Mouse (Mus musculus) intestine, embryonic 14.5 days (tissue): Measurements from ENCODE around the gene Cabin1. TPM values are rescaled to one million over a fixed set of nuclear protein-coding genes. Genes with fewer than 3 reads are reported as not detected.

Experiments
- ATAC-seq: fragments of 200-750 bp; cut with Nextera tagmentation; replicated peaks from 2 replicates; pipeline ENCODE4 v1.8.0; 2017; ENCODE audit warnings: low read depth, moderate number of reproducible peaks, moderate TSS enrichment, moderate library complexity; ENCODE audit not compliant: low FRiP score, low TSS enrichment
- DNase-seq: peaks from one replicate; pipeline ENCODE4 v3.0.0-alpha.2; 2018; ENCODE audit warnings: low spot score
- H3K27ac ChIP-seq: fragments of 300-500 bp; sonication (generic); 2 replicates; pipeline ENCODE4 v1.5.1; 2014; ENCODE audit warnings: low read depth, mild to moderate bottlenecking, control low read depth
- H3K27me3 ChIP-seq: fragments of 300-500 bp; sonication (generic); replicated peaks from 2 replicates; pipeline ENCODE4 v1.6.1; 2014; ENCODE audit warnings: low read length, control low read depth; ENCODE audit not compliant: control insufficient read depth, insufficient read depth
- H3K36me3 ChIP-seq: fragments of 300-500 bp; sonication (generic); 2 replicates; pipeline ENCODE4 v1.6.1; 2014; ENCODE audit warnings: low read length, control low read depth; ENCODE audit not compliant: control insufficient read depth, insufficient read depth
- H3K4me1 ChIP-seq: fragments of 300-500 bp; sonication (generic); replicated peaks from 2 replicates; pipeline ENCODE4 v1.6.1; 2014; ENCODE audit warnings: low read length, control low read depth, mixed read lengths; ENCODE audit not compliant: control insufficient read depth, insufficient read depth
- H3K4me2 ChIP-seq: fragments of 300-500 bp; sonication (generic); 2 replicates; pipeline ENCODE4 v1.6.1; 2014; ENCODE audit warnings: low read length
- H3K4me3 ChIP-seq: fragments of 300-500 bp; sonication (generic); 2 replicates; pipeline ENCODE4 v1.5.1; 2014; ENCODE audit warnings: low read depth, low read length, control low read depth, mixed read lengths
- H3K9ac ChIP-seq: fragments of 300-500 bp; sonication (generic); 2 replicates; pipeline ENCODE4 v1.6.1; 2014; ENCODE audit warnings: mild to moderate bottlenecking, low read length
- H3K9me3 ChIP-seq: fragments of 300-500 bp; sonication (generic); 2 replicates; pipeline ENCODE4 v1.6.1; 2016; ENCODE audit warnings: low read length, control low read depth; ENCODE audit not compliant: control insufficient read depth
- WGBS: fragments of 180-500 bp; shearing (Covaris S2); extraction: QIAGEN DNeasy Blood & Tissue Kit; methylation state at CpG from one replicate; pipeline ENCODE4 v1.1.7; 2014; 5-methylcytosine and 5-hydroxymethylcytosine counted together
- polyA plus RNA-seq: library from polyadenylated mRNA; unstranded; fragments of >200 nt; fragmentation: Nextera tagmentation; extraction: Ambion mirVana; gene quantifications from 2 replicates; pipeline ENCODE4 v1.2.1, GENCODE M21; 2014

Gene Cabin1
- 39.7 and 47.2 TPM in 2 replicates for polyA plus RNA-seq

DNA sequence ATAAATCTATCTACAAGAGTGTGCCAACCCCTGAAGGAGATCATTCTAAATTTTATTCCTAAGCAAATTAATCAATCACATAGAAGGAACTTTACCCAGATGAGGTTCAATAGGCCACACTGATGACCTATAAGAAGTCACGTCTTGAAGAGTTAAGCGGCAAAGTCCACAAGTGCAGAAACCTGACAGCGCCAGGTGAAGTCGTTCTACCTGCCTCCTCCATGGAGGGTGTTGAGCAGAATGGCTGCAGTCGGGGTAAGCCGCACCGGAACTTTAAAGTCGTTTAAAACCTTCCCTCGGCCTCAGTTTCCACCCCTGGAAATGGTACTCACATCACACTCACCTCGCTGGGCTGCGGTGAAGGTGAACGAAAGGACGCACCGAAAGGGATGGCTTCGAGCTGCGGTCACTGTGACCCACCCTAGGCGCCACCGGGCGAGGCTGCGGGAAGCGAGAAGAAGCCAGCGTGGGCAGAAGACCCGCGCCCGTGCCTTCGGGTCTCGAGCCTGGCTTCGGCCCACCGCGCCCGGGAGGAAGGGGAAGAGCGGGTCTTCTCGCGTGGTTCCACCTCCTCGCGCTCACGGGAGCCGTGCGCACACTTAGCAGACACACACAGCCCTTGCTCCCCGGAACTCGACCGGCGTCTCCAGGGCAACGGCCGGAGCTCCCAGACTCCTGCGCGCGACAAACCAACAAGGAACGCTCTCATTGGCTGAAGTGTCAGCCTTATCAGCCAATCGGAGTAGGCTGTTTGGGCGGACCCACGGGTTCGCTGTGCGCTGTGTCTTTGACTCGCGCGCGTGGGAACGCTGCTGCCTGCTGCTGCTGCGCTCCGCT is at the start of gene Cabin1:
Gene Cabin1 (minus strand): TSS at position 660 of the 837 bp plus-strand sequence.
- Histone ChIP-seq H3K4me1 (peaks cover 5% of the 10 kb centered on the region; the same call in 1 of the 2 replicates), H3K36me3 (no peaks in the 10 kb centered on the region), H3K27ac (peak within 1 kb of the TSS; percentile 52), H3K4me2 (peak within 1 kb of the TSS; percentile 95), H3K27me3 (no peaks in the 10 kb centered on the region), H3K9me3 (no peaks in the 10 kb centered on the region), H3K4me3 (peak within 1 kb of the TSS; percentile 96), H3K9ac (peak within 1 kb of the TSS; percentile 82)
- ATAC-seq (peak; percentile 99), DNase-seq (peak; percentile 99)
- under 1% methylated on average over 61 of the region's 61 CpGs for WGBS

DNA sequence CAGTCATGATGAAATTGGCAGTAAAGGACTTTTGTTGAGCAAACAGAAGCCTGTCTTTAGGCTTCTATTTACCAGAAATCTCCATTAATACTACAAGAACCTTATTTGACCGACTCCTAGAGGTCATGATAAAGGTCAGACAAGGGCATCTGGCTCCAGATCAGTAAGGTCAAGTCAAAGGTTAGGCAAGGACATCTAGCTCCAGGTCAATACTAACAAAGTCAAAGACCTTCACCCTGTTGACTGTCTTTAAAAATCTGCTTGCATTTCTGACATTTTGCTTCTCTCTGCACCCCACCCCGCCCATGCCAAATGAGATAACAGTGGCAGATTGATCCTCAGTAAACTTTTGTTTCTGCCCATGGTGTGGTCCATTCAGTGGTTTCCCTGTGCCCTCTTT is 40.1 kb upstream of the Cabin1 start:
- Histone ChIP-seq H3K9ac (no peak overlapping the region), H3K27me3 (no peaks in the 10 kb centered on the region), H3K27ac (no peak overlapping the region), H3K36me3 (no peaks in the 10 kb centered on the region), H3K9me3 (no peaks in the 10 kb centered on the region), H3K4me3 (no peak overlapping the region), H3K4me1 (no peaks in the 10 kb centered on the region), H3K4me2 (no peak overlapping the region)
- DNase-seq, result no peak
- no peak for ATAC-seq
- 53% methylated on average over 2 of the region's 2 CpGs for WGBS

DNA sequence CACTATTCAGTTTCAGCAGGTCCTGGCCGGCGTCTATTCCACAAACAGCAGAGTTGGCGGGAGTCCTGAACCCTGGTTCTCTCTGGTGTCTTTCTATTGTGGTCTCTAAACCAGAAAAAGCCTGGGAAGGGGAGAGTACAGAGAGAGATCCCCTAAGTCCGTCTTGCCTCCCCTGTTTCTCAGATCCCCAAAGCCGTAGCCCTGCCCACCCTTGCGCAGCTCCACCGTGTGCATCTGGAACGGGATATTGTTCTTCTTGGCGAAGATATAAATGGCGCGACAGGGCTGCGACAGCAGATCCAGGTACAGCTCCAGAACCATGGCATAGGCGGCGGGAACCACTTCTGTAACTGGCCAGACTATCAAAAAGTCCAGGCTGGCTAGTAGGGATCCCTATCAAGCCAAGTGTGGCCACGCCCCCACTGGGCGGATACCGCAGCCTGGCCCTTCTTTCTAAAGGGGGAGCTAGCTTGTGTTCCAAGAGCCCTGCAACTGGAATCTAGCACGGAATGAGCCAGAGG is 34.1 kb upstream of the Cabin1 start, which contains the start of gene Gstt1:
Gene Gstt1 (minus strand): TSS at position 409 of the 521 bp plus-strand sequence.
- Histone ChIP-seq H3K4me3 (peak within 1 kb of the TSS; percentile 40), H3K9ac (peak within 1 kb of the TSS; percentile 44), H3K36me3 (no peaks in the 10 kb centered on the region), H3K27ac (0 out of 2 replicates have a peak within 1 kb of the TSS, but pooled peaks have one; percentile 14), H3K9me3 (no peaks in the 10 kb centered on the region), H3K27me3 (no peaks in the 10 kb centered on the region), H3K4me1 (peaks cover 15% of the 10 kb centered on the region), H3K4me2 (peak within 1 kb of the TSS; percentile 85)
- DNase-seq (peak; percentile 72), ATAC-seq (no peak)
- WGBS, result 4% methylated on average over 18 of the region's 18 CpGs

- H3K9ac ChIP-seq, result peak overlapping the region; percentile 44
- no peaks in the 10 kb centered on the region for H3K9me3 ChIP-seq
- DNase-seq (peak; percentile 69), ATAC-seq (peak; percentile 46)
- H3K27me3 ChIP-seq, result no peaks in the 10 kb centered on the region
- peak overlapping the region; percentile 40 for H3K4me3 ChIP-seq
- H3K27ac ChIP-seq, result 0 out of 2 replicates have a peak overlapping the region, but pooled peaks have one; percentile 14
- peaks cover 15% of the 10 kb centered on the region for H3K4me1 ChIP-seq
- no peaks in the 10 kb centered on the region for H3K36me3 ChIP-seq
- H3K4me2 ChIP-seq, result peak overlapping the region; percentile 85
- 4% methylated on average over 12 of the region's 12 CpGs for WGBS
Observed at GRCm38 (mm10) chr10:75797619-75798175, 33.6 kb upstream of the Cabin1 start.

GRCm38 (mm10) chr10:75796731-75797516 is 32.8 kb upstream of the Cabin1 start:
- peaks cover 15% of the 10 kb centered on the region for H3K4me1 ChIP-seq
- H3K36me3 ChIP-seq, result no peaks in the 10 kb centered on the region
- no peaks in the 10 kb centered on the region for H3K9me3 ChIP-seq
- H3K9ac ChIP-seq, result no peak overlapping the region
- no peak overlapping the region for H3K27ac ChIP-seq
- ATAC-seq, result no peak
- DNase-seq, result no peak
- peak overlapping the region; percentile 85 for H3K4me2 ChIP-seq
- no peaks in the 10 kb centered on the region for H3K27me3 ChIP-seq
- WGBS, result 47% methylated on average over 11 of the region's 11 CpGs
- peak overlapping the region; percentile 40 for H3K4me3 ChIP-seq

- no peaks in the 10 kb centered on the region for H3K36me3 ChIP-seq
- H3K4me1 ChIP-seq, result peaks cover 15% of the 10 kb centered on the region
- no peak overlapping the region for H3K4me2 ChIP-seq
- no peaks in the 10 kb centered on the region for H3K9me3 ChIP-seq
- H3K9ac ChIP-seq, result no peak overlapping the region
- no peak overlapping the region for H3K27ac ChIP-seq
- no peaks in the 10 kb centered on the region for H3K27me3 ChIP-seq
- WGBS, result 28% methylated on average over 3 of the region's 3 CpGs
- ATAC-seq, result 0 out of 2 replicates have a peak, but pooled peaks have one; percentile 17
- peak; percentile 52 for DNase-seq
- no peak overlapping the region for H3K4me3 ChIP-seq
Observed at GRCm38 (mm10) chr10:75794880-75795279, 30.7 kb upstream of the Cabin1 start.

DNA sequence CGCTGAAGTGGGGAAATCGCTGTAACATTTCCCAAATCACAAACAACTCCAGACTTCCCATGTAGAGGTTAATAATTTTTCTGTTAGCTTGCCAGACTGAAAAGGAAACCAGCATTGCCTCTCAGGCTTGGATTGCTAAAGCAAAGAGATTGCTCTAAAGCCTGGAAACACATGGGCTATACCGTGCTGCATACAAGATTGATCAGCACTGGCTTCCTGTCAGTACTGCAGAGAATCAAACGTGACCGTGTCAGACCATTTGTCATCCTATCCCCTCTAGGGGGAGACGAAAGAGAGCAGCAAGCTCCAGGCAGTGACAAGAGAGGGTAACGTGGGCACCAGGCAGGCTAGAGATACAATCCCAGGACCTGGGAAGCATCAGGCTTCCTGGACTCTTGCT is 26.6 kb upstream of the Cabin1 start:
- peak; percentile 42 for DNase-seq
- no peaks in the 10 kb centered on the region for H3K36me3 ChIP-seq
- no peaks in the 10 kb centered on the region for H3K27me3 ChIP-seq
- ATAC-seq, result no peak
- H3K4me2 ChIP-seq, result no peak overlapping the region
- no peak overlapping the region for H3K27ac ChIP-seq
- H3K9ac ChIP-seq, result no peak overlapping the region
- no peaks in the 10 kb centered on the region for H3K9me3 ChIP-seq
- H3K4me3 ChIP-seq, result no peak overlapping the region
- WGBS, result 15% methylated on average over 7 of the region's 7 CpGs
- peaks cover 11% of the 10 kb centered on the region for H3K4me1 ChIP-seq

DNA sequence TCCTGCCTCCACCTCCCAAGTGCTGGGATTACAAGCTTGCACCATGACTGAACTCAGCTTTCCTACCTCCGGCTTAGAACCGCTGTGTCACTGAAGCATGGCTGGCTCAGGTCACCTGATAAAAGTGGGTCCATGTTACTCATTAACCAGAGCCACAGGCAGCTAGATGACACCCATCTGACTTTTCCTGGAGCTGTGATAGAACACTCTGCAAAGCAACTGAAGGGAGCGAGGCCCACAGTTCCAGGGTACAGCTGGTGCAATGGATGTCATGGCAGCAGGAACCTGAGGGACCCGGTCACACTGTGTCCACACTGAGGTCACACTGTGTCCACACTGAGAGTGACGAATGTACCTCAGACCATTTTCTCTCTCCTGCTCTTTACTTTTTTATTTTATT is 25.7 kb upstream of the Cabin1 start:
- H3K36me3 ChIP-seq, result no peaks in the 10 kb centered on the region
- no peak overlapping the region for H3K27ac ChIP-seq
- no peaks in the 10 kb centered on the region for H3K27me3 ChIP-seq
- no peak overlapping the region for H3K4me3 ChIP-seq
- no peak overlapping the region for H3K9ac ChIP-seq
- ATAC-seq (peak; percentile 71; the same call in 1 of the 2 replicates), DNase-seq (peak; percentile 51)
- no peak overlapping the region for H3K4me2 ChIP-seq
- 76% methylated on average over 5 of the region's 5 CpGs for WGBS
- no peaks in the 10 kb centered on the region for H3K9me3 ChIP-seq
- H3K4me1 ChIP-seq, result peaks cover 5% of the 10 kb centered on the region
